Mouse (Mus musculus) CD4-positive helper T cell, adult 2 months (primary cell): ENCODE data around the gene Esp24.
"Not testable (repeated sequence)": the region's sequence is repeated elsewhere in the genome, so short reads cannot be mapped to it uniquely, and the experiment has no call there.

ENCODE experiments used
- DNase-seq: peaks from one replicate; pipeline ENCODE4 v3.0.0-alpha.2; 2012; ENCODE audit warnings: low read depth, missing footprints, low spot score

The Esp24 gene

DNA sequence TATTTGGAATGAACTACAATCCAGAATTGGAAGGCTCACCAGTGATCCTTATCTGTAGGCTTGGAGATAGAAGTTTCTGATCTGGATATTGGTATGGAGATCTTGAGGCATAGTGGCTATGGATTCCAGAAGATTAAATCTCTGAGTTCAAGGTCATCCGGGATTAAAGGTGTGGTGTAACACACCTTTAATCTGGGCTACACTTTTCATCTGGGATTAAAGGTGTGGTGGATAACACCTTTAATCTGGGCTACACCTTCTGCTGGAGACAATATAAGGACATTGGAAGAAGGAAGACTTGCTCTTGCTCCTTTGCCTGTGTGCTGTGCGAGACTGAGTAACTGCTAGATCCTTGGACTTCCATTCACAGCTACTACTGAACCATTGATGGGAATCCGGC lies at the start of gene Esp24:
Gene Esp24, plus strand, starts transcription at position 301 of the 400 bp plus-strand sequence.
- DNase-seq, result not testable (repeated sequence)

- DNase-seq, result no peak
These were observed 26.6 kb upstream of the Esp24 start for GRCm38 (mm10) chr17:39009846-39010245.

DNA sequence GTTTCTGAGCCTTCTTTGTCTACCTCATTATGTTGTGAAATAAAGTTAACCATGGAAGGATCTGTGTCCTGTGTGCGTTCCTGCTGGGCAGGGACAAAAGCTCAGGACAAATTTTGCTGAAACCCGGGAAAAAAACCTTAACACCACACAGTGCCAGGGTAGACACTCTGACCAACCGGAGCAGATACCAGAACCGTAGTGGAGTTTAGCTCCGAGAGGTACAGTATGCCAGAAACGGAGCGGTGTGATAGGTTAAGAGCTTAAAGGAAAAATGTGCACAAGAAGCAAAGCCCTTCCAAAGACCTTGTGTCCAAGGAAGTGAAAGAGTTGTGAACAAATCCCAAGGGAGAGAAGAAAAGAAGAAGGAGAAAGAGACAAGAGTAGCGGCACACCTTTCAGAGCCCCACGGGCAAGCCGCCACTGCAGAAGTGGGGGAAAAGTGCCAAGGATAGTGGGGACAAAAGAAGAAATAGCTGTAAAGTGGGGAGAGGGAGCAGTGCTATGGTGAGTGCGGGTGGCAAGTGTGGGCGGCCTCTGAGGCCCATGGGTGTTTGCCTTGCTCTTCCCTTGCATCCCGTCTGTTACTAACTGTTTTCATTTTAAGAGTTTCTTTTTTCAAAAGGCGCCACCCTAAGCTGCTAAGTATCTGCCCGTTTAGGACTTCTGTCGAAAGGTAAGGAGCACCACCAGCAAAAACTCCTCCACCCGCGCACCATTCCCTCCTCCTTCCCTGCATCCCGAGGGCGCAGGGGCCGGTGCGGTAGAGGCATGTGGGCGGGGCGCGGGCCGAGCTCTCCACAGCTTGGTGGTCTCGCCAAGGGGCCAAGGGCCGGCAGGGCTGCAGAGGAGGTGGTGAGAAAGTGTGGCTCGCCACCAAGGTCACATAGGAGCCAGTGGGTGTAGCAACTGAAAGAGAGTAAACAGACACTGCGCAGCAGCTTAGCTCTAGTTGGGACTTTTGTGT lies 25.5 kb upstream of the Esp24 start:
- DNase-seq, result no peak

GRCm38 (mm10) chr17:39017184-39017583 lies 19.3 kb upstream of the Esp24 start:
- DNase-seq, result no peak

GRCm38 (mm10) chr17:39043241-39043640 lies 6.7 kb downstream of the Esp24 start, which contains the start of gene Gm21903:
Gene Gm21903 (minus strand): TSS chr17:39043341.
- DNase-seq, result no peak

- DNase-seq, result no peak
These were observed 27.1 kb downstream of the Esp24 start for GRCm38 (mm10) chr17:39063641-39064040.

GRCm38 (mm10) chr17:39076937-39077336 lies 40.4 kb downstream of the Esp24 start, which contains the start of gene Esp23:
Gene Esp23 (minus strand): TSS chr17:39077037.
- no peak for DNase-seq
